Mouse (Mus musculus): ENCODE measurements around the gene Cacna1b.

The Cacna1b gene

GRCm38 (mm10) chr2:24717963-24718362 lies 45.0 kb downstream of the Cacna1b start:
- DNase-seq, result no peak

GRCm38 (mm10) chr2:24717461-24717860 lies 45.5 kb downstream of the Cacna1b start:
- no peak for DNase-seq

DNA sequence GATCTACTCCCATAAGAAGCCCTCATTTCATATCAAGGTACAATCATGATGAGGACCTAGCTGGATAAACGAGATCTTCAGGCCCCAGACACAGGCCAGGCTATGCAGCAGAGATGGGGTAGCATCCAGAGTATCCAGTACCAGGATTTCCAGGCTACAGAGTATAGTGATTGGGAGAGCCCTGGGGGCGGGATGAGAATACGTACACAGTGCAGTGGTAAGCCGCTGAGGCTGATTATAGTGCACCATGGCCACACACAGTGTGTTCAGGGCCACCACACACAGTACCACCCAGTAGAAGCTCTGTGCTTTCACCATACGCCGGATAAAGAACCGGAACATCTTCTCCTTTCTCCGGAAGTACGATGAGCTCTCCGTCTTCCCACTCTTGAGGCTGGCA lies 57.0 kb downstream of the Cacna1b start:
- no peak for DNase-seq

- peak; percentile 41 for DNase-seq
These were observed 60.6 kb downstream of the Cacna1b start for GRCm38 (mm10) chr2:24702208-24702957.

DNA sequence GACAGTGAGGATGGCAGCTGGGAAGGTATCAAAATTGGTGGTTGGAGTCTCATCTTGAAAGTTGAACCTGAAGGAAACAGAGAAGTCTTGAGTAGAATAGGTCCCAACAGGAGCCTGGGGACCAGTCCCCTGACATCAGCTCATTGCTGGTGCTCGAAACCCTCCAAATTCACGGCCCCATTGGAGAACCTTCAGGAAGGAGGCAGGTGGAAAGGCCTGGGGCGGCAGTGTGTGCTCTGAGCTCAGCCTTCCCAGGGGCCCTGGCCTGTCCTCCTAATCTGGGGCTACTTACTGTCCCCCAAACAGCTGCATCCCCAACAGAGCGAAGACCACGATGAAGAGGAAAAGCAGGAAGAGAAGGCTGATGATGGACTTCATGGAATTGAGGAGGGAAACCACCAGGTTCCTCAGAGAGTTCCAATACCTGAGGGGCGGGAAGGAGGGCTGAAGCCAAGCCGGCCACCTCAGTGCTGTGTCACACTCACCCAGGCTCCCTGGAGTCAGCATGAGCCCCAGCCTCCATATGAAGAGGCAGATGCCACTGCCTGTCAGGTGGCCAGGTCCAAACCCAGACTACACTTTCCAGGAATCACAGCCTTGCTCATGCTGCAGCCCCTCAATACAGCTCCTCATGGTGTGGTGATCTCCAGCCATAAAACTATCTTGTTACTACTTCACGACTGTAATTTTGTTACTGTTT lies 65.5 kb downstream of the Cacna1b start:
- no peak for DNase-seq

- DNase-seq, result no peak
These were observed 70.6 kb downstream of the Cacna1b start for GRCm38 (mm10) chr2:24692371-24692770.

DNA sequence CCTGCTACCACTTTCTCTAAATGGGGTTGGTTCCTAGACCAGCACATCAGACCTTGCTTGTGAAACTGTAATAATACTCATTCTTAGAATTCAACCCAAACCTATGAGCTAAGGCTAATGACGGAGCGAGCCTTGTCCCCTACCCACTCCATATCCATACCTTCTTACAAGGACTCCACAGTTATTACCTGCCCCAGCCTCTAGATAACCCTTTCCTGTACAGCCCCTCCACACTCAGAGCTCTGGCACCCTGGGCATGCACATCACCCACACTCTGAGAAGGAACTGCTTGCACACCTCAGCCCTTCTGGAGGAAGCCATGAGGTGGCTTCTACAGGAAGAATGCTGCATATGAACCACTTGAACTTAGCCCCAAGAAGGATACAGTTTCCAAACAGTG lies 72.6 kb downstream of the Cacna1b start:
- DNase-seq, result peak; percentile 1

GRCm38 (mm10) chr2:24685347-24685746 lies 77.6 kb downstream of the Cacna1b start:
- DNase-seq, result no peak

- DNase-seq, result no peak
These were observed 78.2 kb downstream of the Cacna1b start for GRCm38 (mm10) chr2:24684796-24685195.

DNA sequence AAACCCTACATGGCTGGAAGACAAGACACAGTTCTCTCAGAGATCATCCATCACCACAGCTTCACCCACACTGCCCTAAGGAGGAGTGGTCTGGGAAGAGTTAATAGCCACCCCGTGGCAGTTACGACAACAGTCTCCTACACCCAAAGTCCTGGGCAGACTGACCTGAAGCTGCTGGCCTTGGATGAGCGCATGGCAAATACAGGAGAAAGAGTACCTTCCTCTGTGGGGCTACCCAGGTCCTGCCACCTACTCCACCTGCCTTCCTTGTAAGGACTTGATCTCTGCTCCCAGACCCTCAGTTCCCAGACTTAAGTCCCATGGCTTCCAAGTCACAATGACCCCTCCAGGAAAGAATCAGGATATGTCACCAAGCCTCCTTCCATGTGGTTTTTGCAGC lies 79.7 kb downstream of the Cacna1b start:
- DNase-seq, result no peak

DNA sequence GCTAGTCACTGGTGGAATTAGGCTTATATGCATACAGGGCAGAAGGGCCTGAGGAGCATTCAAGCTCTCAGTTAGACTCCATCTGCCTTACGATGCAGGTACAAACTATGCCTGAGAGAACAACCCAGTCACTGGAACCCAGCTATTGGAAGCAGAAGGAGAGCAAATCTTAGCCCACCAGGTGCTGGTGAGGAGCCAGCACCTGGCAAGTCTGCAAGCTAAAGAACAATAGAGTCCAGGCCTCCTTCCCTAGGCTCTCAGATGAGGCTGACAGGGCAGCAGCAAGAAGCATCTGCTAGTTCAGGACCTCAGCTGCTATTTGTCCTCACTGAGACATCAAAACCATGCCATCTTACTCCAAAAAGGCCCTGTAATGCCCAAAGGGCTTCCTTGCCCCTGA lies 82.2 kb downstream of the Cacna1b start:
- no peak for DNase-seq

DNA sequence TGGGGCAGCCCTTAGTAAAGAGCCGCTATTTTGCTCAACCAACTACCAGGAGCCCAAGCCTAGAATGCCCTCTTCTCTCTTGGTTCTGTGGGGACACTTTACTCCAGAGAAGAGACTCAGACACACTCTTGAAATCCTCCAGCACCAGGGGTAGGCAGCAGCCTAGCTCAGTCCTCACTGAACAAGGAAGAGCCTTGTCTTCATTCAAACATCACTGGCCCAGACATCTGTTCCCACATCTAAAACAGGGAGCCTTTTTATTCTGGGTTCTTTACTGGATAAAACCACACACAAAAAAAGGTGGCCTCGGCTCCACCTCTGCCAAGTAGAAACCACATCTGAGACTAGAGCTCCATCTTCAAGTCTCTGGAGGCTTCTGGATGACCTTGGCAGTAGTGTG lies 82.8 kb downstream of the Cacna1b start:
- no peak for DNase-seq

- DNase-seq, result peak; percentile 79
These were observed 83.8 kb downstream of the Cacna1b start for GRCm38 (mm10) chr2:24679012-24679651.

DNA sequence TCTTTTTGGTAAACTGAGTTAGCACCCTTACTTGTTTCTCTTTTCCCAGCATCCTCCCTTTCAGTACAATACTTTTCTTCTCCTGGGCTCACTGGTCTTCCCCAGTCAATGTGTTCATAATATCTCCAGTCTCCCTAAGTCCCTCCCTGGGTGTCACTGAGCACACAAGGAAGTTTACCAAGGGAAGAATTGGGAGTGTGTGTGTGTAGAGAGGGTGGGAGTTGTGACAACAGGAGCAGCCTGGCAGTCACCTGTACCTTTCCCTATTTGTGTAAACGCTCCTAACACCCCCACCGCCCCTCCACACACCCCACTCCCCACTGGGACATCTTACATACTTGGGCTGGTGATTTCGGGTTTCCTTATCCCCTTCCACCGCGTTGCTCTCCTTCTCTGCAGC lies 84.4 kb downstream of the Cacna1b start:
- no peak for DNase-seq

DNA sequence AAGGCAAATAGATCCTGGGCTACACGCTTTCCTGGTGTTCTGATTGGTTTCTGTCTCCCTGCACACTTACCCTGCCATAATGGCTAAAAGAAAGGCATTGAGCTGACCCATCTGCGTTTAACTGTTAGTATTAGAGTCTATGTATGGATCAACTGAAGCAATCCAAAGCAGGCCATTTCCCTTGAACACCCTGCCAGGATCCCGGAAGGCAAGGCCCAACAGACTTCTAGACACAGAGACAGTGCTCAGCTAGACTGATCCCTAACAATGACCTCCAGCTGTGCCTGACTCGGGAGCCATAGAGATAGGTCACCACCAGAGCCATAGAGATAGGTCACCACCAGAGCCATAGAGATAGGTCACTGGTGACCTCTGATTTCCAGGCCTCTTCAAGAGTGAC lies 84.8 kb downstream of the Cacna1b start:
- DNase-seq, result no peak

GRCm38 (mm10) chr2:24677629-24678028 lies 85.3 kb downstream of the Cacna1b start:
- DNase-seq, result no peak

- no peak for DNase-seq
These were observed 88.4 kb downstream of the Cacna1b start for GRCm38 (mm10) chr2:24674432-24675006.

DNA sequence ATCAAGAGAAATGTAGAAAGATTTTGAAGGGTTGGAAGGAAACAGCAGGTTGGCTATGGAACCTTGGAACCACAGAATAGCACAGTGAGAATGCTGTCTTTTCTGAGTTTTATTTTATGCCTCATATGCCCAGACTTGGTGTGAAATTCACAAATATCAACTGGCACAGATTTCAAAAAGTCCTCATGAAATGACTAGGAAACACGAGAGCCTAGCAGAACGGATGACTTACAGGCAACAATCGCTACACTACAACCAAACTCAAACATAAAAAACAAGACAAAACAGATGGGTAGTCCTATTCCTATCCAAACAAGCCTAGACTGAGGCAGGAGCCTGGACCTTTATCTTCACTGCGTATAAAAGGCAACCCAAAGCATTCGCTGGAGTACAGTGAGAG lies 94.4 kb downstream of the Cacna1b start:
- no peak for DNase-seq

DNA sequence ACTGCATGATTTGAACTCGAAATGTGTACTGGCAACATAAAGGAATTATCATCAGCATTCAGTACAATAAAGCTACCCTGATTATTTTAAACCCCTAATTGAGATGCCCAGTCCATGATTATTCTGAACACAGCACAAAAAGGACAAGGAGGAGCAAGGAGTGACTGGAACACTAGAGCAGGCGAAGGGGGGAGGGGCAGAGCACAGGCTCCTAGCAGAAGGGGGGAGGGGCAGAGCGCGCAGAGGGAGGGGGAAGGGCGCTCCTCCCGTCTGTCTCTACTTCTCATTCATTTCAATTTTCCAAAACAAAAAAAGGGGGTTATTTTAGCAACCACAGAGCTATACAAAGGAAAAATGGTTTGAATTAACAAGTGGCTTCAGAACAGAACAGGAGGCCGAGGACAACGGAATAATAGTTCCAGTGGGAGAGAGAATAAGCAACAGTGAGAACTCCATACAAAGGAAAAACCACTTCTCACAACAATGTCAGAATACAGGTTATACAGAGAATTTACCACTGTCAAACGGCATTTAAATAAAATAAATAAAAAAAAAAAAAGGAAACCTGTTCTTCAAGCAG lies 98.2 kb downstream of the Cacna1b start:
- DNase-seq, result no peak

- DNase-seq, result no peak
These were observed 103.7 kb downstream of the Cacna1b start for GRCm38 (mm10) chr2:24659150-24659775.

GRCm38 (mm10) chr2:24648503-24648902 lies 114.4 kb downstream of the Cacna1b start:
- DNase-seq, result no peak

DNA sequence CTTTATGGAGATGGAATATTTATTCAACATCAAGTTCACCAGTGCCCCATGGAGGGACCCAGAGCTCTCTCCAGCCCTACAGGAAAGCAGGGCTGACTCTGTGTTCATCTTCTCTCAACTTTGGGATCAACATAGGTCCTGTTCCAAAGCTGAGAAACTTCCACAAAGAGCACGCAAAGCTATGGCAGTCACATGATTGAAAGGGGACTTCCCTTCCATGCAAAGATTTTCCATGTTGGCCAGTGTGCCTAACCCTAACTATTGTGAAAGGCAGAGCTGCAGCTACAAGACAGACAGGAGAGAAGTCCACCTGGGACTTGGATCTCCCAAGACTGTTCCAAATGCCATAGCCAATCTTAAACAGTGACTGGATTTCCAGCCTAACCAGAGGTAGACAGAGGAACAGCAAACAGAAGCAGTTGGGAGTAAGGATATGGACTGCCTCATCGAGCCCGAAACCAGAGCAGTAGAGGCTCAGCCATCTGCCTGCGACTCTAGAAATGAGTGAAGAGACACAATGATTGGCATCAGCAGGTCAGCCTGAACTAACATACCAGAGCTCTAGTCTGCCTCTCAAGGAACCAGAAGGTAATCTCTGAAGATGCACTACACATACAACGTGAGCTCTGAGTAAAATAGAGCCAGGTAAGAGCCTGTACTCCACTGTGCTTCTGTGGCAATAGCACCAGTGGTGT lies 116.4 kb downstream of the Cacna1b start:
- DNase-seq, result no peak
